Mouse (Mus musculus): ENCODE measurements around the gene Gramd4.

- TF ChIP-seq CTCF (IDR thresholded peaks at IDR 0.05; ENCODE audit: control insufficient read depth, insufficient read depth, insufficient read length) (no peak), USF1 (IDR thresholded peaks at IDR 0.05; ENCODE audit: low read depth) (no peak)
These were observed 121.1 kb downstream of the Gramd4 start for GRCm38 (mm10) chr15:86178594-86178993.
